Mouse (Mus musculus) forebrain, postnatal 0 days (tissue): ENCODE measurements around the gene Coro1b. TPM values are rescaled to one million over a fixed set of nuclear protein-coding genes. Genes with fewer than 3 reads are reported as not detected.

Source experiments
- ATAC-seq: fragments of 200-750 bp; cut with Nextera tagmentation; 2 replicates; pipeline ENCODE4 v1.8.0; 2017; ENCODE audit warnings: mild to moderate bottlenecking, moderate library complexity
- DNase-seq: peaks from one replicate; pipeline ENCODE4 v3.0.0-alpha.2; 2015
- H3K27ac ChIP-seq: fragments of 300-500 bp; sonication (generic); 2 replicates; pipeline ENCODE4 v1.5.1; 2014; ENCODE audit warnings: low read depth, mild to moderate bottlenecking, antibody characterized with exemption, low read length, moderate library complexity, mixed read lengths
- H3K27me3 ChIP-seq: fragments of 300-500 bp; sonication (generic); 2 replicates; pipeline ENCODE4 v1.6.1; 2014; ENCODE audit warnings: mild to moderate bottlenecking, low read length, mixed read lengths; ENCODE audit not compliant: insufficient read depth
- H3K36me3 ChIP-seq: fragments of 300-500 bp; sonication (generic); 2 replicates; pipeline ENCODE4 v1.6.1; 2014; ENCODE audit warnings: mild to moderate bottlenecking, moderate library complexity; ENCODE audit not compliant: insufficient read depth
- H3K4me1 ChIP-seq: fragments of 300-500 bp; sonication (generic); 2 replicates; pipeline ENCODE4 v1.6.1; 2014; ENCODE audit warnings: antibody characterized with exemption; ENCODE audit not compliant: insufficient read depth
- H3K4me2 ChIP-seq: fragments of 300-500 bp; sonication (generic); 2 replicates; pipeline ENCODE4 v1.6.1; 2014; ENCODE audit warnings: low read depth, mild to moderate bottlenecking, moderate library complexity
- H3K4me3 ChIP-seq: fragments of 300-500 bp; sonication (generic); 2 replicates; pipeline ENCODE4 v1.5.1; 2014; ENCODE audit warnings: low read depth, low read length, mixed read lengths
- H3K9ac ChIP-seq: fragments of 300-500 bp; sonication (generic); 2 replicates; pipeline ENCODE4 v1.6.1; 2014; ENCODE audit warnings: mild to moderate bottlenecking
- H3K9me3 ChIP-seq: fragments of 300-500 bp; sonication (generic); 2 replicates; pipeline ENCODE4 v1.6.1; 2016; ENCODE audit warnings: low read length
- CTCF ChIP-seq: sonication (generic); IDR thresholded peaks from 2 replicates; pipeline ENCODE4 v1.5.1; 2016; ENCODE audit warnings: antibody characterized with exemption, control low read depth, low read depth
- WGBS: fragments of 180-500 bp; shearing (Covaris S2); extraction: QIAGEN DNeasy Blood & Tissue Kit; methylation state at CpG from one replicate; pipeline ENCODE4 v1.1.7; 2014; 5-methylcytosine and 5-hydroxymethylcytosine counted together
- polyA plus RNA-seq: library from polyadenylated mRNA; unstranded; fragments of >200 nt; fragmentation: Nextera tagmentation; extraction: Ambion mirVana; gene quantifications from 2 replicates; pipeline ENCODE4 v1.2.1, GENCODE M21; 2015
- total RNA-seq: library from RNA; depleted of rRNA; stranded (reverse); fragments of >200 nt; gene quantifications from 2 replicates; pipeline ENCODE4 v1.2.3, GENCODE M21; 2014

The Coro1b gene
- total and polyA plus RNA-seq, 2 experiments from 2014 or later, result 106 to 182 TPM

DNA sequence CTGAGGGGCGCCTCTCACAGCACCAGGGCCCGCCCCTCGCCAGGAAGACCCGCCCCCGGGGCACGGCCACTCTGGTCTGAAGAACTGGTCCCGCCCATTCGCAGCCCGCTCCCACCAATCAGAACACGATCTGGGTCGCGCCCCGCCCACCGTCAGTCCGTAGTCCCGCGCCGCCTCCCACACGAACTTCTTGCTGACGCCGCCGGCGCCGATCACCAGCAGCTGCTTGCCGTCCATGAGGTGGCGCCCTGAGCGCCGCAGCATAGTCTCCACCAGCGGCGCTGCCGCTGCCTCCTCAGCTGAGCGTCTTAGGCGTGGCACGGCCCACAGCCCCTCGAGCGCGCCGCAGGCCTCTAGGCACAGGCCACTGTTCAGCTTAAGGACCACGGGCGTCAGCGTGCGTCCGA lies 21.0 kb downstream of the Coro1b start:
- TF ChIP-seq CTCF, result peak; percentile 99
- Histone ChIP-seq H3K4me1 (peaks cover 7% of the 10 kb centered on the region), H3K4me2 (peak overlapping the region; percentile 90)

DNA sequence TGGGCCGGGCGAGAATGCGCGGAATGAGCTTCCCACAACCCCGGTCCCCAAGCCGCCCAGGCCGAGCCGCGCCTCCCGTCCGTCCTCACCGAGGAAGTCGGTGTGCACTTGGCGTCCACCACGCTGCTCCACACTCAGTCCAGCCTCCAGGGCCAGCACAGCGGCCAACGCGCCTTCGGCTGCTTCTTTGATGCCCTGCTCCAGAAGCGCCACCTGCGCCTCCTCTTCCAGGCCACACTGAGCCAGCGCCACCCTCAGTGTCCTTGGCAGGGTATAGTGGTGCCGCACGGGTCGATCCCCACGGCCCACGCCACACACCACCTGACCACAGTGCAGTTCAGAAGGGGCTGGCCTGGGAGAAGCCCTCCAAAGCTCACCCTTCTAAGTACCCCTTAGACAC lies 21.4 kb downstream of the Coro1b start:
- H3K36me3 ChIP-seq, result no peaks in the 10 kb centered on the region
- TF ChIP-seq CTCF, result no peak
- DNase-seq, result no peak
- ATAC-seq, result peak; percentile 30
- H3K27me3 ChIP-seq, result no peaks in the 10 kb centered on the region
- peak overlapping the region; percentile 46 for H3K4me3 ChIP-seq
- no peaks in the 10 kb centered on the region for H3K9me3 ChIP-seq
- peak overlapping the region; percentile 90 for H3K4me2 ChIP-seq
- WGBS, result 10% methylated on average over 27 of the region's 27 CpGs
- peak overlapping the region; percentile 92 for H3K27ac ChIP-seq
- H3K4me1 ChIP-seq, result peaks cover 7% of the 10 kb centered on the region
- peak overlapping the region; percentile 76 for H3K9ac ChIP-seq

More for the DNA sequence above, 21.0 kb downstream of the Coro1b start:
- DNase-seq (peak; percentile 99), ATAC-seq (peak; percentile 97)
- Histone ChIP-seq H3K27ac (peak overlapping the region; percentile 92), H3K27me3 (no peaks in the 10 kb centered on the region), H3K4me3 (peak overlapping the region; percentile 46), H3K36me3 (no peaks in the 10 kb centered on the region), H3K9ac (peak overlapping the region; percentile 76), H3K9me3 (no peaks in the 10 kb centered on the region)
- 0% methylated on average over 43 of the region's 43 CpGs for WGBS

DNA sequence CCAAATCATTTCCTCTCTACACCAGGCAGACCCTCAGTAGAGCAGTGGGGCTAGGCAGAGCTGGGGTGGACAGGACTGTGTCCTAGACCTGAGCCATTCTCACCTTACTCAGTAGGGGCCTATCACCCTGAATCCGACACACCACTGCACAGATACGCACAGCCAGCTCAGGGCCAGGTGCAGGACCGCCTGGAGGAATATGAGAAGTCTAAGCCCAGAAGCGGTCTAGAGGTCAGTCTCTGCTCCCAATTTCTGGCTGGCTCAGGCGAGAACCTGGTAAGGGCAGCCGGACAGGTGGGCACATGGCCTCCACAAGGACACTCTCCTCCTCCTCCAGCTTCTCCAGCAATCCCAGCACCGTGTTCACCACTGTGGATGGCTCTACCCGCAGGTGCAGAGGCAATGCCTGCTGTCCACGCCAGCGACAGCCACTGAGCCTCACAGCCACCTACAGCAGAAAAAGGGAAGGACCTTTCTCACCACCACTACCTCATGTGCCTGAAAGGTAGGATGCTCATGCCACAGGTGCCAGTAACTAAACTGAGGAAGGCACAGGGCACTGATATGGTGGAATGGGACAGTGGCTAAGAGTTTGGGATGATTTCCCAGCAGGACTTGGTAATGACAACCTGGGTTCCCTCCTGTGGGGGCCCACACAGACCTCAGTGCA lies 22.4 kb downstream of the Coro1b start:
- WGBS, result 92% methylated on average over 10 of the region's 10 CpGs

DNA sequence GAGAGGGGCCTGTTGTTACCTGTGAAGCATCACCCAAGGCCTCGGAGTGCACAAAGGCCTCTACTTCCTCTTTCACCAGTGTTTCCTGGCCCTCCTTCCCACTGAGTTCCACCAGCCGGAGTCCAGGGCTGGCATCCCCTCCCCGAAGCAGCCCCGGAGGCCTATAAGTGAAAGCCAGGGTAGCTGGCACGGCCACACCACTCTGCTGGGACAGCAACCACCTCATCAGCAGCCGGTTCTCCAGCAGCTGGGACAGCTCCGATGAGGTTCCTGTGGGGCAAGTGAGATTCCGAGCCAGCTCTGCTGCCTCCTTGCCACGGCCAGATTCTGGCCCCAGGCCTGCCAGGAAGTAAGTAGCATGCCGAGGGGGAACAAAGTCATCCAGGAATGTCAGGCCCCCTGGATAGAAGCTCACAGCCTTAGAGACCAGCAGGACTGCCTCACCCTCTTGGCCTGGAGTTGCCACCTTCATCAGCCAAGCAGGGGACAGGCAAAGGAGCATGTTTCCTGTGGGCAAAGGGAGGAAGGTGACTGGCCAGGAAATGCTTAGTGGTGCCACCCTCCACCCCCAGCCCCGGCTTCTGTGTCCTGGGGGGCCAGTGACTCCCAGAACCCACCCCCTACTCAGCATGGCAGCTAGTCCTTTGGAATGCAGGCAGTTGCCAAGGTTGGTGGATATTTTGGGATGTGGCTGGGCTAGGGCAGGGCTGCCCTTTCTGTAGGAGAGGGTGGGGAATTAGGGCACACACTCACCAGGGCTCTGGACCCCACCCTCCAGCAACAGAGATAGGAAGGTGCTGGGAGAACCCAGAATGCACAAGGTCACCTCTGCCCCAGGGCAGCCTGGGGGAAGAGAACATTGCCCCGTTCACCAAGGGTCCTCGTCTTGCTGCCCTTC lies 23.2 kb downstream of the Coro1b start:
- 75% methylated on average over 13 of the region's 13 CpGs for WGBS
- H3K4me3 ChIP-seq, result no peak overlapping the region
- ATAC-seq (no peak), DNase-seq (no peak)
- no peak for TF ChIP-seq CTCF
- no peaks in the 10 kb centered on the region for H3K36me3 ChIP-seq
- H3K9ac ChIP-seq, result no peak overlapping the region
- no peak overlapping the region for H3K27ac ChIP-seq
- peaks cover 7% of the 10 kb centered on the region for H3K4me1 ChIP-seq
- H3K9me3 ChIP-seq, result no peaks in the 10 kb centered on the region
- no peak overlapping the region for H3K4me2 ChIP-seq
- no peaks in the 10 kb centered on the region for H3K27me3 ChIP-seq

More for the DNA sequence above, 22.4 kb downstream of the Coro1b start:
- DNase-seq, result no peak
- Histone ChIP-seq H3K27me3 (no peaks in the 10 kb centered on the region), H3K4me2 (no peak overlapping the region), H3K9ac (no peak overlapping the region), H3K4me1 (peaks cover 7% of the 10 kb centered on the region), H3K9me3 (no peaks in the 10 kb centered on the region), H3K27ac (0 out of 2 replicates have a peak overlapping the region, but pooled peaks have one; percentile 92), H3K36me3 (no peaks in the 10 kb centered on the region), H3K4me3 (no peak overlapping the region)
- ATAC-seq, result no peak
- TF ChIP-seq CTCF, result 0 out of 2 replicates have a peak, but pooled peaks have one; percentile 3

DNA sequence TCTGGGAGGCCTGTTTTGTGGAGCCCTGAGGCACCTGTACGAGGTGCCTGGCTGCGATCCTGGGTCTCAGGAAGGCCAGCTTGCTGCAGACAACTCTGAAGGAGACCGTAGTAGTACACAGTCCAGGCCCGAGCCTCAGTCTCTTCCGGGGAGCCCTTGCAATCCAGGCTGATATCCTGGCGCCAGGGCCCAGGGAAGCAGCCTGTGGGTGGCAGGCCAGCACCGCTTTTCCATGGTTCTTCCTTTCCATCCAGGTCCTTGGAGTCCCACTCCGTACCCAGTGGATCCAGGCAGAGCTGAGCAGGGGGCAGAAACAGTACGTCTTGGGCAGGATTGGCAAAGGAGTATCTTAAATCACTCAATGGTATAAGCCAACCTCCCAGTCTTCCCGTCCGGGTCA lies 24.5 kb downstream of the Coro1b start:
- no peak for ATAC-seq
- DNase-seq, result no peak
- no peak overlapping the region for H3K9ac ChIP-seq
- H3K27ac ChIP-seq, result no peak overlapping the region
- 59% methylated on average over 11 of the region's 11 CpGs for WGBS
- H3K4me1 ChIP-seq, result peaks cover 7% of the 10 kb centered on the region
- no peaks in the 10 kb centered on the region for H3K36me3 ChIP-seq
- TF ChIP-seq CTCF, result peak; percentile 28; the same call in 1 of the 2 replicates
- H3K27me3 ChIP-seq, result no peaks in the 10 kb centered on the region
- no peak overlapping the region for H3K4me2 ChIP-seq
- no peaks in the 10 kb centered on the region for H3K9me3 ChIP-seq
- H3K4me3 ChIP-seq, result no peak overlapping the region

DNA sequence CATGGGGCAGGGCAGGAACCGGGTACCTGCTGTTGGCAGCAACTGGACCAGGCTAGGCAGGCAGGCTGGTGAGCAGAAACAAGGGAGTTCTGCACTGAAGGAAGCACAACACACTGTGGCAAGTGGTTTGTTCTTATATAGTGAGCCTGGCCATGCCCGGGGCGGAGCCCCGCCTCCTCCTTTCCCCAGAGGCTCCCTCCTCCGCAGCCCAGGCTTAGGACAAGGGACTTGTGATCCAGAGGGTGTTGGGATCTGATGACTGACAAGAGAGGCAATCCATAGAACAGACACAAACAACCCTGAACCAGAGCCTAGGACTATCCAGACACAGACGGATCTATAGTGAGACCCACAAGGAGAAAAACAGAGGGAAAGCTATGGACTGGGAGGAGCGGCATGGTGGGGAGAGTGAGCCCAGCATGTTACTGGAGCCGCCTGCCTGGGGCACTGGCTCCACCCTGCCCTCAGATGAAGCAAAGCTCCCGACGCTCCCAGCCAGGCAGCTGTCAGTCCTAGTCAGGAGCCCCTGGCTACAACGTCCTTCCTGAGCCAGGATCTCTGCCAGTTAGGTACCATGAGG lies 27.0 kb downstream of the Coro1b start, which contains the start of gene Carns1:
Gene Carns1, minus strand, starts transcription at position 112 of the 580 bp plus-strand sequence.
- TF ChIP-seq CTCF, result no peak
- ATAC-seq, result peak; percentile 36
- Histone ChIP-seq H3K9me3 (no peaks in the 10 kb centered on the region), H3K27ac (no peak within 1 kb of the TSS), H3K27me3 (no peaks in the 10 kb centered on the region), H3K4me3 (no peak within 1 kb of the TSS), H3K9ac (no peak within 1 kb of the TSS), H3K4me2 (peak within 1 kb of the TSS; percentile 2; the same call in 1 of the 2 replicates), H3K36me3 (no peaks in the 10 kb centered on the region), H3K4me1 (no peaks in the 10 kb centered on the region)
- no peak for DNase-seq
- 5% methylated on average over 11 of the region's 11 CpGs for WGBS
